Mouse (Mus musculus): ENCODE data around the gene Pon1. TPM values are rescaled to one million over a fixed set of nuclear protein-coding genes. Genes with fewer than 3 reads are reported as not detected.
A peak's percentile ranks its signal among the peaks of the same experiment; 100 is the strongest.

Pon1 gene
- polyA plus RNA-seq, 1 experiment from 2014 or later: not detected

- ATAC-seq (replicated peaks; ENCODE audit: extremely low read depth, insufficient read depth, low FRiP score): no peak
- H3K27ac ChIP-seq (ENCODE audit: low read length): no peak overlapping the region
- H3K9ac ChIP-seq (ENCODE audit: low read length): no peak overlapping the region
- no peaks in the 10 kb centered on the region for H3K27me3 ChIP-seq (ENCODE audit: control insufficient read depth, insufficient read depth, low read length)
- WGBS: 77% methylated on average over 5 of the region's 5 CpGs
- H3K4me1 ChIP-seq (ENCODE audit: control insufficient read depth, insufficient read depth, low read length): peaks cover 5% of the 10 kb centered on the region; the same call in 1 of the 2 replicates
- no peak overlapping the region for H3K4me2 ChIP-seq (ENCODE audit: low read depth, low read length)
- no peaks in the 10 kb centered on the region for H3K9me3 ChIP-seq (replicated peaks; ENCODE audit: control insufficient read depth, low read length)
- H3K36me3 ChIP-seq (ENCODE audit: control insufficient read depth, insufficient read depth): no peaks in the 10 kb centered on the region
- H3K4me3 ChIP-seq (ENCODE audit: low read length): no peak overlapping the region
These were observed 5.7 kb downstream of the Pon1 start for GRCm38 (mm10) chr6:5188036-5188435.

GRCm38 (mm10) chr6:5187586-5187985, 6.2 kb downstream of the Pon1 start:
- Histone ChIP-seq H3K27ac (ENCODE audit: low read length) (no peak overlapping the region), H3K4me1 (ENCODE audit: control insufficient read depth, insufficient read depth, low read length) (peaks cover 5% of the 10 kb centered on the region; the same call in 1 of the 2 replicates), H3K4me3 (ENCODE audit: low read length) (no peak overlapping the region), H3K4me2 (ENCODE audit: low read depth, low read length) (no peak overlapping the region), H3K36me3 (ENCODE audit: control insufficient read depth, insufficient read depth) (no peaks in the 10 kb centered on the region), H3K27me3 (ENCODE audit: control insufficient read depth, insufficient read depth, low read length) (no peaks in the 10 kb centered on the region), H3K9me3 (replicated peaks; ENCODE audit: control insufficient read depth, low read length) (no peaks in the 10 kb centered on the region), H3K9ac (ENCODE audit: low read length) (no peak overlapping the region)
- 83% methylated on average over 6 of the region's 6 CpGs for WGBS
- ATAC-seq (replicated peaks; ENCODE audit: extremely low read depth, insufficient read depth, low FRiP score): no peak

- no peaks in the 10 kb centered on the region for H3K36me3 ChIP-seq (ENCODE audit: control insufficient read depth, insufficient read depth)
- peaks cover 5% of the 10 kb centered on the region; the same call in 1 of the 2 replicates for H3K4me1 ChIP-seq (ENCODE audit: control insufficient read depth, insufficient read depth, low read length)
- H3K4me2 ChIP-seq (ENCODE audit: low read depth, low read length): no peak overlapping the region
- 71% methylated on average over 7 of the region's 7 CpGs for WGBS
- no peak overlapping the region for H3K27ac ChIP-seq (ENCODE audit: low read length)
- H3K27me3 ChIP-seq (ENCODE audit: control insufficient read depth, insufficient read depth, low read length): no peaks in the 10 kb centered on the region
- no peak overlapping the region for H3K4me3 ChIP-seq (ENCODE audit: low read length)
- no peaks in the 10 kb centered on the region for H3K9me3 ChIP-seq (replicated peaks; ENCODE audit: control insufficient read depth, low read length)
- no peak for ATAC-seq (replicated peaks; ENCODE audit: extremely low read depth, insufficient read depth, low FRiP score)
- H3K9ac ChIP-seq (ENCODE audit: low read length): no peak overlapping the region
These were observed 7.4 kb downstream of the Pon1 start for GRCm38 (mm10) chr6:5186229-5186950.

GRCm38 (mm10) chr6:5180645-5181044, 13.1 kb downstream of the Pon1 start:
- 66% methylated on average over 5 of the region's 5 CpGs for WGBS
- no peak for ATAC-seq (replicated peaks; ENCODE audit: extremely low read depth, insufficient read depth, low FRiP score)
- no peak overlapping the region for H3K4me2 ChIP-seq (ENCODE audit: low read depth, low read length)
- H3K36me3 ChIP-seq (ENCODE audit: control insufficient read depth, insufficient read depth): no peaks in the 10 kb centered on the region
- H3K9me3 ChIP-seq (replicated peaks; ENCODE audit: control insufficient read depth, low read length): no peaks in the 10 kb centered on the region
- H3K27me3 ChIP-seq (ENCODE audit: control insufficient read depth, insufficient read depth, low read length): no peaks in the 10 kb centered on the region
- no peak overlapping the region for H3K27ac ChIP-seq (ENCODE audit: low read length)
- no peak overlapping the region for H3K4me3 ChIP-seq (ENCODE audit: low read length)
- no peak overlapping the region for H3K9ac ChIP-seq (ENCODE audit: low read length)
- H3K4me1 ChIP-seq (ENCODE audit: control insufficient read depth, insufficient read depth, low read length): no peaks in the 10 kb centered on the region

- ATAC-seq (replicated peaks; ENCODE audit: extremely low read depth, insufficient read depth, low FRiP score): no peak
- H3K27me3 ChIP-seq (ENCODE audit: control insufficient read depth, insufficient read depth, low read length): no peaks in the 10 kb centered on the region
- 84% methylated on average over 6 of the region's 6 CpGs for WGBS
- no peak overlapping the region for H3K4me3 ChIP-seq (ENCODE audit: low read length)
- no peak overlapping the region for H3K4me2 ChIP-seq (ENCODE audit: low read depth, low read length)
- H3K9ac ChIP-seq (ENCODE audit: low read length): no peak overlapping the region
- H3K4me1 ChIP-seq (ENCODE audit: control insufficient read depth, insufficient read depth, low read length): no peaks in the 10 kb centered on the region
- no peak overlapping the region for H3K27ac ChIP-seq (ENCODE audit: low read length)
- H3K9me3 ChIP-seq (replicated peaks; ENCODE audit: control insufficient read depth, low read length): no peaks in the 10 kb centered on the region
- no peaks in the 10 kb centered on the region for H3K36me3 ChIP-seq (ENCODE audit: control insufficient read depth, insufficient read depth)
These were observed 14.6 kb downstream of the Pon1 start for GRCm38 (mm10) chr6:5179189-5179588.

GRCm38 (mm10) chr6:5177967-5178891, 15.5 kb downstream of the Pon1 start:
- ATAC-seq (replicated peaks; ENCODE audit: extremely low read depth, insufficient read depth, low FRiP score): no peak
- H3K4me2 ChIP-seq (ENCODE audit: low read depth, low read length): peak overlapping the region; percentile 40
- H3K4me1 ChIP-seq (ENCODE audit: control insufficient read depth, insufficient read depth, low read length): no peaks in the 10 kb centered on the region
- no peak overlapping the region for H3K9ac ChIP-seq (ENCODE audit: low read length)
- no peaks in the 10 kb centered on the region for H3K9me3 ChIP-seq (replicated peaks; ENCODE audit: control insufficient read depth, low read length)
- H3K27me3 ChIP-seq (ENCODE audit: control insufficient read depth, insufficient read depth, low read length): no peaks in the 10 kb centered on the region
- H3K4me3 ChIP-seq (ENCODE audit: low read length): peak overlapping the region; percentile 9; the same call in 1 of the 2 replicates
- no peaks in the 10 kb centered on the region for H3K36me3 ChIP-seq (ENCODE audit: control insufficient read depth, insufficient read depth)
- no peak overlapping the region for H3K27ac ChIP-seq (ENCODE audit: low read length)
- 57% methylated on average over 19 of the region's 19 CpGs for WGBS

GRCm38 (mm10) chr6:5174179-5174812, 19.4 kb downstream of the Pon1 start:
- H3K9me3 ChIP-seq (replicated peaks; ENCODE audit: control insufficient read depth, low read length): no peaks in the 10 kb centered on the region
- H3K27ac ChIP-seq (ENCODE audit: low read length): no peak overlapping the region
- H3K4me1 ChIP-seq (ENCODE audit: control insufficient read depth, insufficient read depth, low read length): no peaks in the 10 kb centered on the region
- WGBS: 81% methylated on average over 10 of the region's 10 CpGs
- no peak for ATAC-seq (replicated peaks; ENCODE audit: extremely low read depth, insufficient read depth, low FRiP score)
- no peak overlapping the region for H3K4me2 ChIP-seq (ENCODE audit: low read depth, low read length)
- no peak overlapping the region for H3K9ac ChIP-seq (ENCODE audit: low read length)
- H3K36me3 ChIP-seq (ENCODE audit: control insufficient read depth, insufficient read depth): no peaks in the 10 kb centered on the region
- H3K27me3 ChIP-seq (ENCODE audit: control insufficient read depth, insufficient read depth, low read length): no peaks in the 10 kb centered on the region
- H3K4me3 ChIP-seq (ENCODE audit: low read length): no peak overlapping the region

- no peak for ATAC-seq (replicated peaks; ENCODE audit: extremely low read depth, insufficient read depth, low FRiP score)
- H3K27ac ChIP-seq (ENCODE audit: low read length): no peak overlapping the region
- no peaks in the 10 kb centered on the region for H3K4me1 ChIP-seq (ENCODE audit: control insufficient read depth, insufficient read depth, low read length)
- no peaks in the 10 kb centered on the region for H3K27me3 ChIP-seq (ENCODE audit: control insufficient read depth, insufficient read depth, low read length)
- no peaks in the 10 kb centered on the region for H3K9me3 ChIP-seq (replicated peaks; ENCODE audit: control insufficient read depth, low read length)
- 63% methylated on average over 9 of the region's 9 CpGs for WGBS
- no peak overlapping the region for H3K9ac ChIP-seq (ENCODE audit: low read length)
- H3K36me3 ChIP-seq (ENCODE audit: control insufficient read depth, insufficient read depth): no peaks in the 10 kb centered on the region
- H3K4me2 ChIP-seq (ENCODE audit: low read depth, low read length): no peak overlapping the region
- no peak overlapping the region for H3K4me3 ChIP-seq (ENCODE audit: low read length)
These were observed 21.2 kb downstream of the Pon1 start for GRCm38 (mm10) chr6:5172571-5172970.

Data from heart, embryonic 16.5 days (tissue).